In genomic region chr3:152089178-152089577, GRCm38 (mm10) we compare ENCODE assay signal across 9 mouse cellular contexts.
DNase-seq lines count a peak whose midpoint lies in the region; ATAC-seq and TF ChIP-seq lines count a peak whose summit lies in the region.
"Had no signal": no experiment of that assay in that cellular context is flagged by ENCODE, and none has a peak within 500 bp of the region (broad histone marks: within the 10 kb centered on the region; RNA-seq: fewer than 3 reads in every experiment).

No protein-coding gene starts in this region.

- TF ChIP-seq CTCF in gastrocnemius, adult 2 months (IDR thresholded peaks at IDR 0.05), result peak; percentile 93
- TF ChIP-seq CTCF in kidney, adult 2 months (conservative IDR thresholded peaks at IDR 0.05; ENCODE audit: insufficient read depth, insufficient read length, low read depth, low read length), result peak; percentile 95

- H3K36me3 ChIP-seq in kidney, adult 2 months (ENCODE audit: control insufficient read depth, insufficient read depth, low read length), result no peaks in the 10 kb centered on the region
- H3K36me3 ChIP-seq: liver, embryonic 15.5 days had no signal

- 3% methylated on average over 4 of the region's 4 CpGs for WGBS in kidney, adult 2 months

- intact Hi-C loops in gastrocnemius, adult 2 months (cut with DNase I), result loop anchor here (2.0 to 5.0 kb wide), 2 partner anchors 252 to 318 kb away; partner anchors contain the start of gene Ptgfr

- H3K4me3 ChIP-seq in gastrocnemius, adult 2 months, result no peak overlapping the region
- no peak overlapping the region for H3K4me3 ChIP-seq in kidney, adult 2 months (ENCODE audit: insufficient read depth, low read depth, low read length)
- H3K4me3 ChIP-seq: liver, embryonic 15.5 days had no signal

- no peak for TF ChIP-seq POLR2A in kidney, adult 2 months (IDR thresholded peaks at IDR 0.05; ENCODE audit: low read depth, low read length)

- no peaks in the 10 kb centered on the region for H3K4me1 ChIP-seq in kidney, adult 2 months (ENCODE audit: control insufficient read depth, insufficient read depth, low read length)
- H3K4me1 ChIP-seq: liver, embryonic 15.5 days had no signal

- DNase-seq in gastrocnemius, adult 2 months, result peak; percentile 62
- DNase-seq in gastrocnemius, adult 8-10 months (ENCODE audit: low spot score in 2 of 2), result no peak
- DNase-seq in 3T3-L1 (ENCODE audit: low read depth, low spot score) (peak; percentile 70), NIH3T3 (ENCODE audit: low read depth) (peak; percentile 70)
- DNase-seq in kidney, adult 2 months, result peak; percentile 66
- DNase-seq in thymus, postnatal 0 days (ENCODE audit: low spot score), result peak; percentile 35

- no peaks in the 10 kb centered on the region for H3K27me3 ChIP-seq in kidney, adult 2 months (replicated peaks; ENCODE audit: control insufficient read depth, insufficient read depth, low read length)

- peak; percentile 81 for ATAC-seq in erythroid progenitor cell, adult 5-6 weeks (replicated peaks; ENCODE audit: low FRiP score, poor library complexity, severe bottlenecking)
- ATAC-seq in megakaryocyte, adult 5-6 weeks (ENCODE audit: poor library complexity, severe bottlenecking), result peak; percentile 81

- no peak overlapping the region for H3K27ac ChIP-seq in gastrocnemius, adult 2 months
- no peak overlapping the region for H3K27ac ChIP-seq in kidney, adult 2 months (ENCODE audit: insufficient read depth, low read depth, low read length)
- H3K27ac ChIP-seq: liver, embryonic 15.5 days had no signal

Comparison
In these comparisons a context has a peak if more than half of its experiments do, and no peak if none do; other contexts are left out.
1. DNase-seq: peak in gastrocnemius, adult 2 months (single experiment), 3T3-L1 (single experiment), NIH3T3 (single experiment), kidney, adult 2 months (single experiment) and thymus, postnatal 0 days (single experiment); none in gastrocnemius, adult 8-10 months (0 of 2).